Mouse (Mus musculus) embryonic facial prominence, embryonic 12.5 days (tissue): Measurements from ENCODE around the gene Slc48a1. TPM values are rescaled to one million over a fixed set of nuclear protein-coding genes. Genes with fewer than 3 reads are reported as not detected.

ENCODE experiments used
- ATAC-seq: fragments of 200-750 bp; cut with Nextera tagmentation; 2 replicates; pipeline ENCODE4 v1.8.0; 2017; ENCODE audit not compliant: insufficient number of reproducible peaks, insufficient read depth, low FRiP score, low TSS enrichment
- H3K27ac ChIP-seq: fragments of 300-500 bp; sonication (generic); 2 replicates; pipeline ENCODE4 v1.5.1; 2016; ENCODE audit warnings: mild to moderate bottlenecking
- H3K27me3 ChIP-seq: fragments of 300-500 bp; sonication (generic); 2 replicates; pipeline ENCODE4 v1.6.1; 2016; ENCODE audit warnings: mild to moderate bottlenecking, moderate library complexity
- H3K36me3 ChIP-seq: fragments of 300-500 bp; sonication (generic); 2 replicates; pipeline ENCODE4 v1.6.1; 2016; ENCODE audit warnings: mild to moderate bottlenecking
- H3K4me1 ChIP-seq: fragments of 300-500 bp; sonication (generic); 2 replicates; pipeline ENCODE4 v1.6.1; 2016
- H3K4me2 ChIP-seq: fragments of 300-500 bp; sonication (generic); replicated peaks from 2 replicates; pipeline ENCODE4 v1.6.1; 2016; ENCODE audit warnings: mild to moderate bottlenecking, moderate library complexity
- H3K4me3 ChIP-seq: fragments of 300-500 bp; sonication (generic); 2 replicates; pipeline ENCODE4 v1.5.1; 2016; ENCODE audit warnings: mild to moderate bottlenecking
- H3K9ac ChIP-seq: fragments of 300-500 bp; sonication (generic); 2 replicates; pipeline ENCODE4 v1.6.1; 2016; ENCODE audit warnings: mild to moderate bottlenecking, moderate library complexity
- H3K9me3 ChIP-seq: fragments of 300-500 bp; sonication (generic); 2 replicates; pipeline ENCODE4 v1.6.1; 2016; ENCODE audit warnings: mild to moderate bottlenecking, moderate library complexity
- WGBS: fragments of 180-500 bp; shearing (Covaris S2); methylation state at CpG from one replicate; pipeline ENCODE4 v1.1.7; 2016; 5-methylcytosine and 5-hydroxymethylcytosine counted together
- polyA plus RNA-seq: library from polyadenylated mRNA; unstranded; fragments of >200 nt; fragmentation: Nextera tagmentation; extraction: Ambion mirVana; gene quantifications from 2 replicates; pipeline ENCODE4 v1.2.1, GENCODE M21; 2016

The Slc48a1 gene
- polyA plus RNA-seq, 1 experiment from 2014 or later, result 32.6 TPM

- ATAC-seq, result 0 out of 2 replicates have a peak, but pooled peaks have one; percentile 12
- peaks cover 22% of the 10 kb centered on the region for H3K4me1 ChIP-seq
- no peaks in the 10 kb centered on the region for H3K27me3 ChIP-seq
- no peaks in the 10 kb centered on the region for H3K36me3 ChIP-seq
- H3K27ac ChIP-seq, result peak overlapping the region; percentile 46; the same call in 1 of the 2 replicates
- peak overlapping the region; percentile 77 for H3K4me3 ChIP-seq
- peak overlapping the region; percentile 81 for H3K9ac ChIP-seq
- H3K4me2 ChIP-seq, result peak overlapping the region; percentile 96
- WGBS, result 5% methylated on average over 45 of the region's 45 CpGs
- H3K9me3 ChIP-seq, result no peaks in the 10 kb centered on the region
Observed at GRCm38 (mm10) chr15:97784561-97785161, 6.3 kb downstream of the Slc48a1 start.

- Histone ChIP-seq H3K27ac (no peak overlapping the region), H3K27me3 (no peaks in the 10 kb centered on the region), H3K9ac (no peak overlapping the region), H3K36me3 (no peaks in the 10 kb centered on the region), H3K4me3 (no peak overlapping the region), H3K4me1 (peaks cover 15% of the 10 kb centered on the region), H3K9me3 (no peaks in the 10 kb centered on the region), H3K4me2 (no peak overlapping the region)
- WGBS, result 84% methylated on average over 9 of the region's 9 CpGs
- ATAC-seq, result no peak
Observed at GRCm38 (mm10) chr15:97785731-97786411, 7.6 kb downstream of the Slc48a1 start.

- Histone ChIP-seq H3K4me1 (peaks cover 10% of the 10 kb centered on the region), H3K4me3 (no peak overlapping the region), H3K9me3 (no peaks in the 10 kb centered on the region), H3K36me3 (peaks cover under 1% of the 10 kb centered on the region), H3K27me3 (no peaks in the 10 kb centered on the region), H3K9ac (no peak overlapping the region), H3K27ac (no peak overlapping the region), H3K4me2 (no peak overlapping the region)
- 68% methylated on average over 10 of the region's 10 CpGs for WGBS
- ATAC-seq, result no peak
Observed at GRCm38 (mm10) chr15:97786412-97787112, 8.2 kb downstream of the Slc48a1 start.

GRCm38 (mm10) chr15:97787148-97787798 lies 9.0 kb downstream of the Slc48a1 start:
- Histone ChIP-seq H3K4me1 (peaks cover 5% of the 10 kb centered on the region), H3K27me3 (no peaks in the 10 kb centered on the region), H3K4me2 (no peak overlapping the region), H3K4me3 (no peak overlapping the region), H3K36me3 (peaks cover 8% of the 10 kb centered on the region), H3K27ac (no peak overlapping the region), H3K9ac (no peak overlapping the region), H3K9me3 (no peaks in the 10 kb centered on the region)
- 76% methylated on average over 7 of the region's 7 CpGs for WGBS
- ATAC-seq, result no peak

GRCm38 (mm10) chr15:97787799-97788667 lies 9.7 kb downstream of the Slc48a1 start:
- H3K4me3 ChIP-seq, result no peak overlapping the region
- no peak overlapping the region for H3K4me2 ChIP-seq
- ATAC-seq, result no peak
- H3K9ac ChIP-seq, result no peak overlapping the region
- no peaks in the 10 kb centered on the region for H3K9me3 ChIP-seq
- no peak overlapping the region for H3K27ac ChIP-seq
- peaks cover 15% of the 10 kb centered on the region for H3K36me3 ChIP-seq
- no peaks in the 10 kb centered on the region for H3K4me1 ChIP-seq
- 66% methylated on average over 19 of the region's 19 CpGs for WGBS
- H3K27me3 ChIP-seq, result no peaks in the 10 kb centered on the region

GRCm38 (mm10) chr15:97788821-97789220 lies 10.5 kb downstream of the Slc48a1 start:
- no peak overlapping the region for H3K4me3 ChIP-seq
- no peak overlapping the region for H3K27ac ChIP-seq
- WGBS, result 70% methylated on average over 6 of the region's 6 CpGs
- peaks cover 23% of the 10 kb centered on the region for H3K36me3 ChIP-seq
- no peak overlapping the region for H3K4me2 ChIP-seq
- no peaks in the 10 kb centered on the region for H3K4me1 ChIP-seq
- no peak overlapping the region for H3K9ac ChIP-seq
- ATAC-seq, result no peak
- H3K27me3 ChIP-seq, result no peaks in the 10 kb centered on the region
- no peaks in the 10 kb centered on the region for H3K9me3 ChIP-seq

GRCm38 (mm10) chr15:97789761-97790505 lies 11.6 kb downstream of the Slc48a1 start:
- Histone ChIP-seq H3K9me3 (no peaks in the 10 kb centered on the region), H3K4me2 (no peak overlapping the region), H3K4me1 (no peaks in the 10 kb centered on the region), H3K27me3 (no peaks in the 10 kb centered on the region), H3K36me3 (peaks cover 34% of the 10 kb centered on the region), H3K27ac (no peak overlapping the region), H3K4me3 (no peak overlapping the region), H3K9ac (no peak overlapping the region)
- 55% methylated on average over 20 of the region's 20 CpGs for WGBS
- no peak for ATAC-seq

- Histone ChIP-seq H3K9me3 (no peaks in the 10 kb centered on the region), H3K36me3 (peaks cover 47% of the 10 kb centered on the region), H3K27ac (no peak overlapping the region), H3K27me3 (no peaks in the 10 kb centered on the region), H3K4me3 (no peak overlapping the region), H3K9ac (no peak overlapping the region), H3K4me2 (no peak overlapping the region), H3K4me1 (no peaks in the 10 kb centered on the region)
- ATAC-seq, result no peak
- 88% methylated on average over 11 of the region's 11 CpGs for WGBS
Observed at GRCm38 (mm10) chr15:97791126-97791700, 12.9 kb downstream of the Slc48a1 start.

GRCm38 (mm10) chr15:97793386-97794153 lies 15.2 kb downstream of the Slc48a1 start:
- ATAC-seq, result no peak
- WGBS, result 93% methylated on average over 18 of the region's 18 CpGs
- H3K9me3 ChIP-seq, result no peaks in the 10 kb centered on the region
- H3K36me3 ChIP-seq, result peaks cover 70% of the 10 kb centered on the region
- no peaks in the 10 kb centered on the region for H3K27me3 ChIP-seq
- H3K9ac ChIP-seq, result no peak overlapping the region
- H3K27ac ChIP-seq, result no peak overlapping the region
- H3K4me2 ChIP-seq, result no peak overlapping the region
- no peak overlapping the region for H3K4me3 ChIP-seq
- H3K4me1 ChIP-seq, result no peaks in the 10 kb centered on the region

- H3K4me2 ChIP-seq, result no peak overlapping the region
- ATAC-seq, result no peak
- no peak overlapping the region for H3K9ac ChIP-seq
- no peak overlapping the region for H3K27ac ChIP-seq
- no peaks in the 10 kb centered on the region for H3K4me1 ChIP-seq
- H3K36me3 ChIP-seq, result peaks cover 75% of the 10 kb centered on the region
- H3K9me3 ChIP-seq, result no peaks in the 10 kb centered on the region
- no peak overlapping the region for H3K4me3 ChIP-seq
- WGBS, result 72% methylated on average over 5 of the region's 5 CpGs
- no peaks in the 10 kb centered on the region for H3K27me3 ChIP-seq
Observed at GRCm38 (mm10) chr15:97794268-97794667, 15.9 kb downstream of the Slc48a1 start.
